Mouse (Mus musculus) CD4-positive naive resting alpha-beta T cell, adult 76 days (primary cell): ENCODE data around the gene Tdpoz5. TPM values are rescaled to one million over a fixed set of nuclear protein-coding genes. Genes with fewer than 3 reads are reported as not detected.

Experiments
- total RNA-seq: library from RNA; stranded (reverse); gene quantifications from one replicate; pipeline ENCODE4 v1.2.4, GENCODE M21; 2023

The Tdpoz5 gene
- not detected for total RNA-seq

GRCm38 (mm10) chr3:93961214-93961613 is at the start of gene Tdpoz5:
Tdpoz5 (minus strand) TSS chr3:93961314.

DNA sequence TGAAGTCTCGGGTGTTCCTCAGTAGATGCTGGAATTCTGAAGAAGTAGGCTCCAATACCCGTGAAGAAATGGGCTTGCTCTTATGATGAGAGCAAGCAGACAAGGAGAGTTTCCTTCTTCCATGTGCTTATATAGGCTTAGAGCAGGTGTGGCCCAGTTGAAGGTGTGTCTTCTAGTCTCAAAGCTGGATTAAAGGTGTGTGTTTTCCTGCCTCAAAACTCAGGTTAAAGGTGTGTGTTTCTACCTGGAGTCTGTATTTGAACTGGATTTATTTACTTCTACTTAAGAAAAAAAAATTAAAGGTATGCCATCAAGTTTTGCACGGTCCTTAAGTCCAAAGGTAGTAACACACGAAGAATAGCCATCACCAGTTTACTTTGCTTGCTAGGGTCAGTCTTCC is 17.7 kb downstream of the Tdpoz5 start, which contains the start of gene Gm9117:
TSS of gene Gm9117 (minus strand) at position 101 of the 400 bp plus-strand sequence.

Other genes with a start within 250 kb of the Tdpoz5 start
- gene Gm5773, start 188.3 kb downstream of the Tdpoz5 start, total RNA-seq: not detected
- not detected for gene Tdpoz4, start 164.9 kb downstream of the Tdpoz5 start, total RNA-seq
- not detected for gene Tdpoz3, start 135.3 kb downstream of the Tdpoz5 start, total RNA-seq
- gene Gm9117, start 17.8 kb downstream of the Tdpoz5 start, total RNA-seq: not detected
- gene Gm9125, start 93.6 kb upstream of the Tdpoz5 start, total RNA-seq: not detected
- gene Gm10697, start 111.3 kb upstream of the Tdpoz5 start, total RNA-seq: not detected
- gene Gm10696, start 216.9 kb upstream of the Tdpoz5 start, total RNA-seq: not detected
- gene Gm5286, start 235.4 kb upstream of the Tdpoz5 start, total RNA-seq: not detected